Mouse (Mus musculus) heart, embryonic 16.5 days (tissue): ENCODE measurements around the gene Tmem270. TPM values are rescaled to one million over a fixed set of nuclear protein-coding genes. Genes with fewer than 3 reads are reported as not detected.

Experiments used
- ATAC-seq: fragments of 200-750 bp; cut with Nextera tagmentation; replicated peaks from 2 replicates; pipeline ENCODE4 v1.8.0; 2017; ENCODE audit warnings: moderate number of reproducible peaks; ENCODE audit not compliant: insufficient read depth, low FRiP score; ENCODE audit errors: extremely low read depth
- H3K27ac ChIP-seq: fragments of 300-500 bp; sonication (generic); 2 replicates; pipeline ENCODE4 v1.5.1; 2014; ENCODE audit warnings: mild to moderate bottlenecking, low read length, control low read depth, moderate library complexity
- H3K27me3 ChIP-seq: fragments of 300-500 bp; sonication (generic); 2 replicates; pipeline ENCODE4 v1.6.1; 2014; ENCODE audit warnings: low read length, mixed read lengths; ENCODE audit not compliant: control insufficient read depth, insufficient read depth
- H3K36me3 ChIP-seq: fragments of 300-500 bp; sonication (generic); 2 replicates; pipeline ENCODE4 v1.6.1; 2014; ENCODE audit not compliant: control insufficient read depth, insufficient read depth
- H3K4me1 ChIP-seq: fragments of 300-500 bp; sonication (generic); 2 replicates; pipeline ENCODE4 v1.6.1; 2014; ENCODE audit warnings: low read length, mixed read lengths; ENCODE audit not compliant: control insufficient read depth, insufficient read depth
- H3K4me2 ChIP-seq: fragments of 300-500 bp; sonication (generic); 2 replicates; pipeline ENCODE4 v1.6.1; 2014; ENCODE audit warnings: low read depth, mild to moderate bottlenecking, control low read depth, low read length
- H3K4me3 ChIP-seq: fragments of 300-500 bp; sonication (generic); 2 replicates; pipeline ENCODE4 v1.5.1; 2014; ENCODE audit warnings: mild to moderate bottlenecking, control low read depth, low read length
- H3K9ac ChIP-seq: fragments of 300-500 bp; sonication (generic); 2 replicates; pipeline ENCODE4 v1.6.1; 2014; ENCODE audit warnings: low read length, control low read depth
- H3K9me3 ChIP-seq: fragments of 300-500 bp; sonication (generic); replicated peaks from 2 replicates; pipeline ENCODE4 v1.6.1; 2016; ENCODE audit warnings: low read length; ENCODE audit not compliant: control insufficient read depth
- WGBS: fragments of 180-500 bp; shearing (Covaris S2); extraction: QIAGEN DNeasy Blood & Tissue Kit; methylation state at CpG from one replicate; pipeline ENCODE4 v1.1.7; 2014; 5-methylcytosine and 5-hydroxymethylcytosine counted together
- polyA plus RNA-seq: library from polyadenylated mRNA; unstranded; fragments of >200 nt; fragmentation: Nextera tagmentation; extraction: Ambion mirVana; gene quantifications from 2 replicates; pipeline ENCODE4 v1.2.1, GENCODE M21; 2015

Gene Tmem270
- polyA plus RNA-seq = not detected in 2 replicates

GRCm38 (mm10) chr5:134906633-134907032 lies at the start of gene Tmem270:
Gene Tmem270 (minus strand): TSS chr5:134906733.
- no peaks in the 10 kb centered on the region for H3K4me1 ChIP-seq
- WGBS = 84% methylated on average over 6 of the region's 6 CpGs
- H3K27me3 ChIP-seq = no peaks in the 10 kb centered on the region; the same call in 1 of the 2 replicates
- no peak within 1 kb of the TSS for H3K27ac ChIP-seq
- no peak within 1 kb of the TSS for H3K4me3 ChIP-seq
- H3K9me3 ChIP-seq = 0 out of 2 replicates have a peak, but pooled peaks cover 2% of the 10 kb centered on the region
- no peaks in the 10 kb centered on the region for H3K36me3 ChIP-seq
- H3K9ac ChIP-seq = no peak within 1 kb of the TSS
- ATAC-seq = 0 out of 2 replicates have a peak, but pooled peaks have one; percentile 26
- H3K4me2 ChIP-seq = no peak within 1 kb of the TSS

DNA sequence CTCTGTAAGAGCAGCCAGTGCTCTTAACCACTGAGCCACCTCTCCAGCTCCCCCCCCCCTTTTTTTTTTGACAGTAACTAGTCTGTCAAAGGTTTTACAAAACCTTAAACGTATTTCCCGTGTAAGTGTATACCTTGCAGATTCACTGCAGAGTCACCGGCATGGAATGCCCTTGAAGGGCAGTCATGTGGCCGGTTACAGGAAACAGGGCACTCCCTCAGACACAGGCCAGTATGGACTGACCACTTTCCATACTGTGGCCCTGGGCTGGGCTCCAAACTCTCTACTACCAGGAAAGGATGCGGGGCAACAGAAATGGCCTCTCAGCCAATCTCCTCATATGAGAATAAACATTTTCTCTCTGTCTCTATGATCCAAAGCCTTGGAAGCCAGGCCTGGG lies 49.0 kb upstream of the Tmem270 start:
- 54% methylated on average over 5 of the region's 5 CpGs for WGBS
- peaks cover 14% of the 10 kb centered on the region for H3K4me1 ChIP-seq

GRCm38 (mm10) chr5:134951053-134951884 lies 44.7 kb upstream of the Tmem270 start:
- peak; percentile 43; the same call in 1 of the 2 replicates for ATAC-seq
- WGBS = 12% methylated on average over 19 of the region's 19 CpGs
- H3K27ac ChIP-seq = peak overlapping the region; percentile 69
- peak overlapping the region; percentile 50; the same call in 1 of the 2 replicates for H3K9ac ChIP-seq
- peaks cover 27% of the 10 kb centered on the region for H3K4me1 ChIP-seq
- H3K4me2 ChIP-seq = peak overlapping the region; percentile 61
- H3K36me3 ChIP-seq = no peaks in the 10 kb centered on the region
- H3K9me3 ChIP-seq = no peaks in the 10 kb centered on the region
- H3K27me3 ChIP-seq = peaks cover 5% of the 10 kb centered on the region
- peak overlapping the region; percentile 22; the same call in 1 of the 2 replicates for H3K4me3 ChIP-seq

More for the DNA sequence above, 49.0 kb upstream of the Tmem270 start:
- Histone ChIP-seq H3K9ac (no peak overlapping the region), H3K9me3 (no peaks in the 10 kb centered on the region), H3K4me3 (no peak overlapping the region), H3K4me2 (no peak overlapping the region), H3K27me3 (no peaks in the 10 kb centered on the region), H3K36me3 (no peaks in the 10 kb centered on the region), H3K27ac (no peak overlapping the region)
- no peak for ATAC-seq

GRCm38 (mm10) chr5:134948085-134948439 lies 41.5 kb upstream of the Tmem270 start:
- H3K27me3 ChIP-seq = peaks cover 11% of the 10 kb centered on the region
- no peak for ATAC-seq
- H3K4me3 ChIP-seq = no peak overlapping the region
- H3K9ac ChIP-seq = no peak overlapping the region
- 47% methylated on average over 4 of the region's 4 CpGs for WGBS
- peaks cover 27% of the 10 kb centered on the region for H3K4me1 ChIP-seq
- H3K4me2 ChIP-seq = no peak overlapping the region
- 0 out of 2 replicates have a peak overlapping the region, but pooled peaks have one; percentile 28 for H3K27ac ChIP-seq
- H3K36me3 ChIP-seq = no peaks in the 10 kb centered on the region
- H3K9me3 ChIP-seq = no peaks in the 10 kb centered on the region

GRCm38 (mm10) chr5:134947420-134948084 lies 41.0 kb upstream of the Tmem270 start:
- Histone ChIP-seq H3K9ac (no peak overlapping the region), H3K27ac (0 out of 2 replicates have a peak overlapping the region, but pooled peaks have one; percentile 28), H3K36me3 (no peaks in the 10 kb centered on the region), H3K4me1 (peaks cover 31% of the 10 kb centered on the region), H3K9me3 (no peaks in the 10 kb centered on the region), H3K4me3 (no peak overlapping the region), H3K4me2 (no peak overlapping the region), H3K27me3 (peaks cover 11% of the 10 kb centered on the region)
- no peak for ATAC-seq
- WGBS = 54% methylated on average over 5 of the region's 5 CpGs

- 19% methylated on average over 11 of the region's 11 CpGs for WGBS
- Histone ChIP-seq H3K9ac (peak within 1 kb of the TSS; percentile 33), H3K36me3 (no peaks in the 10 kb centered on the region), H3K9me3 (no peaks in the 10 kb centered on the region), H3K4me3 (peak within 1 kb of the TSS; percentile 38), H3K27ac (0 out of 2 replicates have a peak within 1 kb of the TSS, but pooled peaks have one; percentile 28), H3K4me1 (peaks cover 30% of the 10 kb centered on the region), H3K27me3 (peaks cover 11% of the 10 kb centered on the region), H3K4me2 (peak within 1 kb of the TSS; percentile 45)
- ATAC-seq = no peak
Measured at GRCm38 (mm10) chr5:134946857-134947255, 40.3 kb upstream of the Tmem270 start, which contains the start of gene Cldn4. Gene Cldn4 (minus strand): TSS chr5:134946934.

DNA sequence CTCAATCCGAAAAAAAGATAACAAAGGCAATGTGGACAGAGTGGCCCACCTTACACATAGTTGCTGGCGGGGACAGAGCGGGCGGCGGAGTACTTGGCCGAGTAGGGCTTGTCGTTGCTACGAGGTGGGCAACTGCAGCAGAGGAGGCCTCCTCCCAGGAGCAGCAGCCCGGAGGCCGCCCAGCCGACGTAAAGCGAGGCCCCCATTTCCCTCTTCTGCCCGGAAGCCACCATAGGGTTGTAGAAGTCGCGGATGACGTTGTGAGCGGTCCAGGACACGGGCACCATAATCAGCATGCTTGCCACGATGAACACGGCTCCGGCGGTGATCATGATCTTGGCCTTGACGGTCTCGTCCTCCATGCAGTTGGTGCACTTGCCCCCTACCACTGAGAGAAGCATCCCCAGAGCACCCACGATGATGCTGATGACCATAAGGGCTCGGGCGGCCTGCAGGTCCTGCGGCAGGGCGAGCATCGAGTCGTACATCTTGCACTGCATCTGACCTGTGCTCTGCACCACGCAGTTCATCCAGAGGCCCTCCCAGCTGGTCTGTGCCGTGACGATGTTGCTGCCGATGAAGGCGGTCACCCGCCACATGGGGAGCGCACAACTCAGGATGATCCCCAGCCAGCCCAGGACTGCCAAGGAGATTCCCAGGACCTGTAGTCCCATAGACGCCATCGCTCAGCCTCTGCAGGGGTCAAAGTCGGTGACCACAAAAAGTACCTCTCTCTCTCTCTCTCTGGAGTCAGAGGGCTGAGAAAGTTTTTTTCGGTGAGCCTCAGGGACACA lies 39.7 kb upstream of the Tmem270 start:
- Histone ChIP-seq H3K27me3 (peaks cover 11% of the 10 kb centered on the region), H3K27ac (no peak overlapping the region), H3K4me1 (peaks cover 24% of the 10 kb centered on the region), H3K9ac (0 out of 2 replicates have a peak overlapping the region, but pooled peaks have one; percentile 33), H3K36me3 (no peaks in the 10 kb centered on the region), H3K9me3 (no peaks in the 10 kb centered on the region), H3K4me3 (peak overlapping the region; percentile 38), H3K4me2 (peak overlapping the region; percentile 45)
- 32% methylated on average over 43 of the region's 43 CpGs for WGBS
- ATAC-seq = no peak

- H3K36me3 ChIP-seq = no peaks in the 10 kb centered on the region
- peaks cover 17% of the 10 kb centered on the region for H3K4me1 ChIP-seq
- WGBS = 57% methylated on average over 18 of the region's 19 CpGs
- H3K4me3 ChIP-seq = peak overlapping the region; percentile 38
- H3K27ac ChIP-seq = no peak overlapping the region
- peak overlapping the region; percentile 7; the same call in 1 of the 2 replicates for H3K9ac ChIP-seq
- peaks cover 11% of the 10 kb centered on the region for H3K27me3 ChIP-seq
- peak overlapping the region; percentile 45 for H3K4me2 ChIP-seq
- no peak for ATAC-seq
- no peaks in the 10 kb centered on the region for H3K9me3 ChIP-seq
Measured at GRCm38 (mm10) chr5:134945266-134945959, 38.9 kb upstream of the Tmem270 start.
